Mouse (Mus musculus) midbrain, embryonic 13.5 days (tissue): ENCODE measurements around the gene Peli3. TPM values are rescaled to one million over a fixed set of nuclear protein-coding genes. Genes with fewer than 3 reads are reported as not detected.

ENCODE experiments used
- ATAC-seq: fragments of 200-750 bp; cut with Nextera tagmentation; 2 replicates; pipeline ENCODE4 v1.8.0; 2017; ENCODE audit warnings: mild to moderate bottlenecking, moderate TSS enrichment, moderate library complexity
- H3K27ac ChIP-seq: fragments of 300-500 bp; sonication (generic); 2 replicates; pipeline ENCODE4 v1.5.1; 2015; ENCODE audit warnings: inconsistent platforms, mild to moderate bottlenecking, moderate library complexity
- H3K27me3 ChIP-seq: fragments of 300-500 bp; sonication (generic); 2 replicates; pipeline ENCODE4 v1.6.1; 2015; ENCODE audit warnings: mild to moderate bottlenecking, inconsistent platforms
- H3K36me3 ChIP-seq: fragments of 300-500 bp; sonication (generic); 2 replicates; pipeline ENCODE4 v1.6.1; 2015; ENCODE audit warnings: mild to moderate bottlenecking, inconsistent platforms
- H3K4me1 ChIP-seq: fragments of 300-500 bp; sonication (generic); replicated peaks from 2 replicates; pipeline ENCODE4 v1.6.1; 2015; ENCODE audit warnings: inconsistent platforms
- H3K4me2 ChIP-seq: fragments of 300-500 bp; sonication (generic); replicated peaks from 2 replicates; pipeline ENCODE4 v1.6.1; 2015; ENCODE audit warnings: moderate library complexity, mild to moderate bottlenecking, inconsistent platforms
- H3K4me3 ChIP-seq: fragments of 300-500 bp; sonication (generic); replicated peaks from 2 replicates; pipeline ENCODE4 v1.5.1; 2015; ENCODE audit warnings: mild to moderate bottlenecking, inconsistent platforms
- H3K9ac ChIP-seq: fragments of 300-500 bp; sonication (generic); replicated peaks from 2 replicates; pipeline ENCODE4 v1.6.1; 2015; ENCODE audit warnings: mild to moderate bottlenecking, inconsistent platforms
- H3K9me3 ChIP-seq: fragments of 300-500 bp; sonication (generic); 2 replicates; pipeline ENCODE4 v1.6.1; 2016; ENCODE audit warnings: mild to moderate bottlenecking, inconsistent platforms
- WGBS: fragments of 180-500 bp; shearing (Covaris S2); methylation state at CpG from one replicate; pipeline ENCODE4 v1.1.7; 2015; 5-methylcytosine and 5-hydroxymethylcytosine counted together
- polyA plus RNA-seq: library from polyadenylated mRNA; unstranded; fragments of >200 nt; fragmentation: Nextera tagmentation; extraction: Ambion mirVana; gene quantifications from 2 replicates; pipeline ENCODE4 v1.2.1, GENCODE M21; 2015

The Peli3 gene
- polyA plus RNA-seq, 1 experiment from 2014 or later, result 8.8 TPM

- Histone ChIP-seq H3K4me2 (peak overlapping the region; percentile 89), H3K4me3 (peak overlapping the region; percentile 72), H3K4me1 (peaks cover 15% of the 10 kb centered on the region), H3K27me3 (peaks cover 19% of the 10 kb centered on the region), H3K9me3 (no peaks in the 10 kb centered on the region), H3K9ac (peak overlapping the region; percentile 85; the same call in 1 of the 2 replicates), H3K27ac (peak overlapping the region; percentile 74), H3K36me3 (0 out of 2 replicates have a peak, but pooled peaks cover 3% of the 10 kb centered on the region)
- WGBS, result 8% methylated on average over 13 of the region's 13 CpGs
- ATAC-seq, result no peak; the same call in 1 of the 2 replicates
Measured at GRCm38 (mm10) chr19:4943253-4943588, 294 bp upstream of the Peli3 start.

- Histone ChIP-seq H3K4me2 (no peak overlapping the region), H3K27ac (no peak overlapping the region), H3K9ac (no peak overlapping the region), H3K36me3 (peaks cover 25% of the 10 kb centered on the region), H3K27me3 (peaks cover 19% of the 10 kb centered on the region), H3K4me1 (peaks cover 10% of the 10 kb centered on the region), H3K9me3 (no peaks in the 10 kb centered on the region), H3K4me3 (no peak overlapping the region)
- ATAC-seq, result no peak
- 87% methylated on average over 17 of the region's 17 CpGs for WGBS
Measured at GRCm38 (mm10) chr19:4937444-4938310, 5.2 kb downstream of the Peli3 start.

- no peak overlapping the region for H3K27ac ChIP-seq
- no peak overlapping the region for H3K4me2 ChIP-seq
- 84% methylated on average over 2 of the region's 2 CpGs for WGBS
- ATAC-seq, result no peak
- H3K9ac ChIP-seq, result no peak overlapping the region
- peaks cover 4% of the 10 kb centered on the region for H3K4me1 ChIP-seq
- H3K27me3 ChIP-seq, result peaks cover 16% of the 10 kb centered on the region
- no peaks in the 10 kb centered on the region for H3K9me3 ChIP-seq
- H3K36me3 ChIP-seq, result peaks cover 32% of the 10 kb centered on the region
- H3K4me3 ChIP-seq, result no peak overlapping the region
Measured at GRCm38 (mm10) chr19:4936896-4937295, 6.0 kb downstream of the Peli3 start.

DNA sequence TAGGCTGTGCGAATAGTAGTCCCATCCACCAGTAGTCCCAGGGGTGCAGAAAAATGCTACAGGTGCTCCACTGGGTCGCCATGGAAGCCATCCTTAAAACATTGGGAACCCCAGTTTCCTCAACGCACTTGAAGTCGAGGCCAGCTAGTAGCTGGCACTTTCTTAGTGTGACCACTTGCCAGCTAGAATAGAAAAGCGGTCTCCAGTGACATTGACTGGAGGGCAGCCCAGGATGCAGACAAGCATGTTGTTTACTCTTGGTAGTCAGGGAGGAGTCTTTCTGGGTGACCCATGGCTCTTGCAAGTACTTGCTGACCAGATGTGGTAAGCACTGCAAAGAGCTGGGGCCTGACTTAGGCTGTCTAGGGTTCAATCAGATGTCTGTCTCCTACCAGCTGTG, 14.1 kb downstream of the Peli3 start:
- ATAC-seq, result peak; percentile 41
- H3K27ac ChIP-seq, result peak overlapping the region; percentile 74
- H3K9ac ChIP-seq, result peak overlapping the region; percentile 68
- H3K36me3 ChIP-seq, result peaks cover 41% of the 10 kb centered on the region
- peaks cover 24% of the 10 kb centered on the region for H3K4me1 ChIP-seq
- peak overlapping the region; percentile 68 for H3K4me3 ChIP-seq
- peak overlapping the region; percentile 77 for H3K4me2 ChIP-seq
- no peaks in the 10 kb centered on the region for H3K27me3 ChIP-seq
- H3K9me3 ChIP-seq, result no peaks in the 10 kb centered on the region
- 62% methylated on average over 5 of the region's 5 CpGs for WGBS

DNA sequence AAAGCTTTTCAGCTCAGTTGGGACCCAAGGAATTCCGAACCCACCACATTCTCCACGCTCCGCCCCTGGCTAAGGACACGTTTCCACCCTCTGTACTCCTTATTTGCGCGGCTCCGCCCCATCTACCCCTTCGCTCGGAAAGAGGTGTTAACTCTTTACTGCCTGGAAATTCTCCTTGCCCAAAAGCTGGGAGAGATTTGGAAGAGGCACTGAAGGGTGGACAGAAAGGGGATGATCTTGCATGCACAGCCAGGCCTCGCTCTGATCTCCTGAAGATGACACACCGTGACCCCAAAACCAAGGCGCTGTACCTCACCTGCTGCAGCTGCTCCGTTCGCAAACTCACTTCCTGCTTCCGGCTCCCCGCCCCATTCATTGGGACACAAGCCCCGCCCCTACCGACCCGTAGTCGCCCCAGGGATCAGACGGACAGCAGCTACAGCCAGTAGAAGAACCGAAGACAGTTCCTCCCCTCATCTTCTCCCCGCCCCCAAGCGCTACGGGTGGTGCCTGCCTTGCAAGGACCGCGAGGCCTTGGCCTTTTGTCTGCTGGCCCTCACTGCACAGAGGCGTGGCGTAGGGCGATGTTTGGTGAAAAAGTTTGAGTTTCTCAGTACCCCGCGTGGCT, 14.9 kb downstream of the Peli3 start, which contains the start of gene Dpp3:
Gene Dpp3 (minus strand): TSS at position 384 of the 628 bp plus-strand sequence.
- Histone ChIP-seq H3K9ac (peak within 1 kb of the TSS; percentile 68), H3K4me3 (peak within 1 kb of the TSS; percentile 68), H3K4me2 (peak within 1 kb of the TSS; percentile 77), H3K4me1 (peaks cover 24% of the 10 kb centered on the region), H3K36me3 (peaks cover 44% of the 10 kb centered on the region), H3K27ac (peak within 1 kb of the TSS; percentile 74), H3K9me3 (no peaks in the 10 kb centered on the region), H3K27me3 (no peaks in the 10 kb centered on the region)
- under 1% methylated on average over 32 of the region's 32 CpGs for WGBS
- ATAC-seq, result peak; percentile 98

- no peak overlapping the region for H3K4me3 ChIP-seq
- 96% methylated on average over 11 of the region's 11 CpGs for WGBS
- H3K9ac ChIP-seq, result no peak overlapping the region
- no peaks in the 10 kb centered on the region for H3K27me3 ChIP-seq
- ATAC-seq, result no peak
- H3K27ac ChIP-seq, result no peak overlapping the region
- H3K4me1 ChIP-seq, result peaks cover 24% of the 10 kb centered on the region
- H3K9me3 ChIP-seq, result no peaks in the 10 kb centered on the region
- 0 out of 2 replicates have a peak overlapping the region, but pooled peaks have one; percentile 9 for H3K4me2 ChIP-seq
- H3K36me3 ChIP-seq, result peaks cover 61% of the 10 kb centered on the region
Measured at GRCm38 (mm10) chr19:4925121-4925860, 17.6 kb downstream of the Peli3 start.

DNA sequence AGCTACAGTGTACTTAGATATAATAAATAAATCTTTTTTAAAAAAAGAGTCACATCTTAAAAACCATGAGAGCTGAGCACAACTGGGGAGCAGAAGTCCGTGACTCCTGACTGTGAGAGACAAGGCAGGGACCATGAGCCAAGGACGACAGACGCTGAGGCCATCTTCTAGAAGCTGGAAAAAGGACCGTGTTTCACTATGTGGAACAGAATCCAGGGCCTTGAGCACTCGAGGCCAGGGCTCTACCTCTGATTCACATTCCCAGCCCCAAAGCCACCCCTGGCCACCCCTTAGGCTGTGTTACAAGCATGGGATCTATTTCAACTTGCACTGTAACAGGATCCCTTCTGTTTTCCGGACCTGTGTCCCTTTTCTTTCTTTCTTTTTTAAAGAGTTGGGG, 23.3 kb downstream of the Peli3 start:
- 88% methylated on average over 6 of the region's 6 CpGs for WGBS
- H3K4me2 ChIP-seq, result no peak overlapping the region
- H3K4me1 ChIP-seq, result no peaks in the 10 kb centered on the region
- no peaks in the 10 kb centered on the region for H3K9me3 ChIP-seq
- H3K36me3 ChIP-seq, result peaks cover 98% of the 10 kb centered on the region
- H3K27ac ChIP-seq, result no peak overlapping the region
- no peak overlapping the region for H3K9ac ChIP-seq
- H3K27me3 ChIP-seq, result no peaks in the 10 kb centered on the region
- no peak overlapping the region for H3K4me3 ChIP-seq
- ATAC-seq, result no peak

- H3K4me3 ChIP-seq, result no peak overlapping the region
- no peaks in the 10 kb centered on the region for H3K9me3 ChIP-seq
- H3K9ac ChIP-seq, result no peak overlapping the region
- H3K27me3 ChIP-seq, result no peaks in the 10 kb centered on the region
- no peak for ATAC-seq
- no peak overlapping the region for H3K27ac ChIP-seq
- 87% methylated on average over 10 of the region's 10 CpGs for WGBS
- H3K36me3 ChIP-seq, result peaks cover 98% of the 10 kb centered on the region
- no peak overlapping the region for H3K4me2 ChIP-seq
- H3K4me1 ChIP-seq, result no peaks in the 10 kb centered on the region
Measured at GRCm38 (mm10) chr19:4916827-4917226, 26.1 kb downstream of the Peli3 start.

DNA sequence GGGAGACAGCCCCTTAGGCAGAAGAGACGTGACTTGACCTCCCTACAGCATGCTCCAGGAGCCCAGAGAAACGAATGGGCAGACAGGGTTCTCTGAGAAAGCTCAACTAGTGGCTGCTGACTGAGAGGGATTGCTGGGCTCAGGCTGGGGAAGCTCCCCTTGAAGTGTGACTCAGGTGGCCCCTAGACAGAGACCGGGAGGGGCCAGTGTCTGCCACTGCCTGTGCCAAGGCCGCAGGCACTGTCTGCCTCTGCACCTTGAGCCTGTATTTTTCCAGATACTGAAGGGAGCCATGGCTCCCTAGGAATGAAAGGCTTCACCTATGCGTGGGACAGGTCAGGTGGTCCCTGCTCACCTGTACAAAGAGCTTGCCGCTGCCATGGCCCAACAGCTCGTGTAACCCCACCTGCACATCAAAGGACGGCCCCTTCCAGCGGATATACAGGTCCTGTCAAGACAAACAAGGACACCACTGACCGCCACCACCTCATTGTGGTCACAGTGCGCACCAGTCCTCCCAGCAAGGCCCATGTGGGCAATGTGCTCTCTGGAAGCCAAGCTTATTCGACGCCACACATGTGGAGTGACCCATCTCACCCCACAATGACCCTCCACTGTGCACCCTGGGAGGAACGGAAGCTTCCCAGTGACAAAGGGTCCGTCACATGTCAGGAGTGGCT, 26.9 kb downstream of the Peli3 start:
- Histone ChIP-seq H3K4me2 (no peak overlapping the region), H3K27me3 (no peaks in the 10 kb centered on the region), H3K4me1 (no peaks in the 10 kb centered on the region), H3K9ac (no peak overlapping the region), H3K9me3 (no peaks in the 10 kb centered on the region), H3K36me3 (peaks cover 98% of the 10 kb centered on the region), H3K4me3 (no peak overlapping the region), H3K27ac (no peak overlapping the region)
- 91% methylated on average over 15 of the region's 15 CpGs for WGBS
- no peak for ATAC-seq

GRCm38 (mm10) chr19:4909376-4909775, 33.6 kb downstream of the Peli3 start:
- no peak for ATAC-seq
- no peak overlapping the region for H3K4me2 ChIP-seq
- H3K9ac ChIP-seq, result no peak overlapping the region
- no peak overlapping the region for H3K27ac ChIP-seq
- peaks cover 68% of the 10 kb centered on the region for H3K36me3 ChIP-seq
- no peak overlapping the region for H3K4me3 ChIP-seq
- 91% methylated on average over 7 of the region's 7 CpGs for WGBS
- H3K27me3 ChIP-seq, result no peaks in the 10 kb centered on the region
- no peaks in the 10 kb centered on the region for H3K9me3 ChIP-seq
- H3K4me1 ChIP-seq, result peaks cover 14% of the 10 kb centered on the region

- H3K27me3 ChIP-seq, result no peaks in the 10 kb centered on the region
- ATAC-seq, result no peak
- WGBS, result 80% methylated on average over 4 of the region's 4 CpGs
Measured at GRCm38 (mm10) chr19:4908107-4908506, 34.8 kb downstream of the Peli3 start.

More at GRCm38 (mm10) chr19:4908107-4908506, 34.8 kb downstream of the Peli3 start:
- no peak overlapping the region for H3K9ac ChIP-seq
- no peaks in the 10 kb centered on the region for H3K9me3 ChIP-seq
- no peak overlapping the region for H3K4me2 ChIP-seq
- no peak overlapping the region for H3K4me3 ChIP-seq
- H3K27ac ChIP-seq, result no peak overlapping the region
- H3K36me3 ChIP-seq, result peaks cover 65% of the 10 kb centered on the region
- H3K4me1 ChIP-seq, result peaks cover 14% of the 10 kb centered on the region
